Mouse (Mus musculus): ENCODE data around the gene Dbh. TPM values are rescaled to one million over a fixed set of nuclear protein-coding genes. Genes with fewer than 3 reads are reported as not detected.

Dbh gene
- total RNA-seq, 4 experiments from 2014 or later: not detected

DNA sequence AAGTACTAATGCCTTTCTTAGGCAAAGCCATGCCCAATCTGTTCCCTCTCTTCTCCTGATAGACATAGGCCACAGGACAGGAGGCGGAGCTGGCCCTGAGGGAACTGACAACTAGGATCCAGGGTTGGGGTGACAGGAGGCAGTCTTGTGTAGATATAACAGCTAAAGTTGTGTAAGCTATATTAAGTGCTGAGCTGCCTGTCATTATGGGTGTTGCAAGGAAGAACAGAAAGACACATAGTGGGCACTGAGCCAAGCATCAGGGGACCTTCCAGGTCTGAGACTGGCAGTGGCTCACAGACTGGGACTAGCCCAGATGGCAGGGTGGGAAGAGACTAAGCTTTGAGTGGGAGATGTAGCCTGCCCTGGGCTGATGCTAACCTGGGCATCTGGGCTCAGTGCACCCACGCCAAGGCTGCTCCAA, 53.1 kb downstream of the Dbh start:
- DNase-seq (ENCODE audit: low spot score in 2 of 2): no peak

DNA sequence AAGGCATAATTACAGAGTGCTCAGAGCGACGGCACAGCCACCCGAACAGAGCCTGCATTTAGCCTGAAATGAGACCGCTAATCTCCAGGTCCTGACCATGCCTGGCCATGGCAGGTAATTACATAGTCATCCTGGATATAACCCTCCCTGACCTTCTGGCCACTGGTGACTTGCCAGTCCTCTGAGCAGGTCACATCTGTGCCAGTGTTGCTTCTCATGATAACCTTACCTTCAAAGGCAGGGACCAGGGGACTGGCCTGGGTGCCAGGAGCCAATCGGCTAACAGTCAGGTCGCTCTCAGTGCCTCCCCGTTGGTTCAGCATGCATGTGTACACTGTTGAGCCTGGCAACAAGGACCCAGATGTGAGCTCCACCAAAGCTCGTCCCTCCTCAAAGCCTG, 53.5 kb downstream of the Dbh start:
- no peak for DNase-seq (ENCODE audit: low spot score in 2 of 2)

DNA sequence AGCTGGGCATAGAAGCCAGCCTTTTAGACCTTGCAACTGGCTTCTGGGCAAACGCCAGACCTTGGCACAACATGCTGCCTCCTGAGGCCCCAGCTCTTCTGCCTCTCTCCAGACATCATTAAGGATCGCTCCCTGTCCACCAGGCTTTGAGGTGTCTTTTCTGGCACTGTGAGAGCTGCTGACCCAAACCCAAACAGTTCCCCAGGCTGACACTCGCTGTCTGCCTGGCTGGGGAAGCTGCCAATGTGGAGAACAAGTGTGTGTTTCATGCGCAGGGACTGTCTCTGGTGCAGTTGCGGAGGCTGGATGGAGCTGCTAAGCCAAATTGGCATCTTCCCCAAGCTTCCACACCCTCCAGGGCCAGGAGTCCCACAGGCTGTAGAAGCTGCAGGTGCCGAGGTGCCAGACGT, 58.0 kb downstream of the Dbh start:
- no peak for DNase-seq (ENCODE audit: low spot score in 2 of 2)

- DNase-seq (ENCODE audit: low spot score in 2 of 2): no peak
Observed at GRCm38 (mm10) chr2:27226572-27226971, 61.5 kb downstream of the Dbh start.

GRCm38 (mm10) chr2:27228809-27229480, 63.9 kb downstream of the Dbh start:
- DNase-seq (ENCODE audit: low spot score in 2 of 2): no peak

GRCm38 (mm10) chr2:27229481-27230105, 64.6 kb downstream of the Dbh start:
- no peak for DNase-seq (ENCODE audit: low spot score in 2 of 2)

- DNase-seq (ENCODE audit: low spot score in 2 of 2): no peak
Observed at GRCm38 (mm10) chr2:27232376-27232775, 67.3 kb downstream of the Dbh start.

Other genes starting within 250 kb of the Dbh start
- gene Surf2, start 248.9 kb upstream of the Dbh start, total RNA-seq (2022): 10 to 100 TPM in 3 of 4 experiments, 1 to 10 TPM in 1; 9.5 to 14.7 (median 13.0) TPM
- gene Surf1, start 248.7 kb upstream of the Dbh start, total RNA-seq (2022): 10 to 100 TPM; 36.3 to 50.3 (median 43.0) TPM
- 10 to 100 TPM; 76.1 to 81.4 (median 79.4) TPM for gene Surf4, start 231.3 kb upstream of the Dbh start, total RNA-seq (2022)
- not detected for gene Stkld1, start 231.2 kb upstream of the Dbh start, total RNA-seq (2022)
- 10 to 100 TPM; 11.0 to 15.8 (median 14.4) TPM for gene Rexo4, start 200.8 kb upstream of the Dbh start, total RNA-seq (2022)
- not detected for gene Adamts13, start 191.8 kb upstream of the Dbh start, total RNA-seq (2022)
- gene Cacfd1, start 155.3 kb upstream of the Dbh start, total RNA-seq (2022): 10 to 100 TPM; 38.2 to 45.6 (median 39.4) TPM
- gene Slc2a6, start 137.2 kb upstream of the Dbh start, total RNA-seq (2022): under 1 TPM in 1 of 4 experiments, not detected in 3; 0.15 TPM
- under 1 TPM in 1 of 4 experiments, not detected in 3; 0.48 TPM for gene Mymk, start 93.1 kb upstream of the Dbh start, total RNA-seq (2022)
- 1 to 10 TPM in 3 of 4 experiments, under 1 TPM in 1; 0.99 to 2.2 (median 1.5) TPM for gene Adamtsl2, start 85.9 kb upstream of the Dbh start, total RNA-seq (2022)
- under 1 TPM in 1 of 4 experiments, not detected in 3; 0.08 TPM for gene Fam163b, start 22.7 kb upstream of the Dbh start, total RNA-seq (2022)
- gene Sardh, start 83.1 kb downstream of the Dbh start, total RNA-seq (2022): 1 to 10 TPM in 3 of 4 experiments, under 1 TPM in 1; 0.46 to 1.8 (median 1.5) TPM